Mouse (Mus musculus) fat pad, adult 2 months (tissue): ENCODE measurements around the gene Sf3a2.
A peak's percentile ranks its signal among the peaks of the same experiment; 100 is the strongest.

Source experiments
- DNase-seq: peaks from one replicate; pipeline ENCODE4 v3.0.0-alpha.2; 2011; ENCODE audit warnings: low read depth, low spot score; ENCODE audit errors: extremely low read depth

The Sf3a2 gene

DNA sequence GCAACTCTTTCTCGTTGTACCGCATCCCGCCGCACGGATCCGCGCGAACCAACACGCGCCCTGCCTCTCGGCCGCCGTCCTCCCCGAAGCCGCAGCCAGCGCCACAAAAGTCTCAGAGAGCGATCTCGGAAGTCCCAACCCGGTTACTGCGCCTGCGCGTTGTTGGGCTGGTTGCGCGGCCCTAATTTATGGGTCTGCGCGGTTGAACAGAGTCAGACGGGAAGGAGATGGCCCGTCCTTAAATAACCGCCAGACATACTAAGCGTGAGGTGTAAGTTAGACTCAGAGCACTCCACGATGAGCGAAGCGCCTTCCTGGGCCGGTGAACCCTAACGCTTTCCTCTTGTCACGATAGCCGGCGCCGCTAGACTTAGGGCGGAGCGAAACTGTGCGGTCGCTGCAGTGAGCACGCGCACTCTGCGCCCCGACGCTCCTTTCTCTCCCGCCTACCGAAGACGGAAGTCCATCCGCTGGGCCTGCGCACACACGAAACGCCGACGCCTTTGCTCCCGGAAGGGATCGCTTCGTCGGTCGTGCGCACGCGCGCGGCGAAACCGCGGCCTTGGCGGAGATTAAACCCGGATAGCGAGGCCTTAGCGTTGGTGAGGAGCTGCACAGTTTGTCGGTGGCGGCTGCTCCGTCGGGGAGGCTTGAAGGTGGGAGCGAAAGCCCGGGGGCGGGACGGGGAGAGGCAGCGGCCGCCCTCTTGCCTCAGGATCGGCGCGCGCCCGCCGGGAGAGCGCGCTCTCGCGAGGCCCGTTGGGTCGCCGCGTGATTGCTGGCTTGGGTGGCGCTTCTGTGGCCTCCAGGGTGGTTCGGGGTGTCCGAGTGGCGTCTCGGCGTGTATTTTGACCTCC, at the start of gene Sf3a2, which contains the start of gene Plekhj1:
Gene Sf3a2 (plus strand): TSS at position 49 of the 857 bp plus-strand sequence.
Gene Plekhj1 (minus strand): TSS at position 477 of the 857 bp plus-strand sequence.
- peak; percentile 65 for DNase-seq

DNA sequence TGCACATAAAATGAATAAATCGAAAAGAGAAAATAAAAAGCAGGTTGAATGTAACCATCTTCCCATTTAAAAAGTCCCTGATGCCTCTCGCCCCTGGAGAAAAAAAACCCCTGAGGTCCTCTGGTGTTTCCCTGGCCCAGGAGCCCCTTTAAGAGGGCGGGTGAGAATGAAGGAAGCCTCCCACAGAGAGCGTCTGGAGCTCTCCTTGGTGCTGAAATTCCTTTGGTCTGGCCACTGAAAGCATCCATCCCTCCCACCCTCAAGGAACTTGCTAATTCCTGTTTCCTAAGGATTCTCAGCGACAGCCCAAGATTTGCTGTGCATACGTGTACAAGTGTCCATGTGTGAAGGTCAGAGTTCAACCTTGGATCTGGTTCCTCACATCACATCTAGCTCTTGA, 49.4 kb upstream of the Sf3a2 start:
- no peak for DNase-seq

DNA sequence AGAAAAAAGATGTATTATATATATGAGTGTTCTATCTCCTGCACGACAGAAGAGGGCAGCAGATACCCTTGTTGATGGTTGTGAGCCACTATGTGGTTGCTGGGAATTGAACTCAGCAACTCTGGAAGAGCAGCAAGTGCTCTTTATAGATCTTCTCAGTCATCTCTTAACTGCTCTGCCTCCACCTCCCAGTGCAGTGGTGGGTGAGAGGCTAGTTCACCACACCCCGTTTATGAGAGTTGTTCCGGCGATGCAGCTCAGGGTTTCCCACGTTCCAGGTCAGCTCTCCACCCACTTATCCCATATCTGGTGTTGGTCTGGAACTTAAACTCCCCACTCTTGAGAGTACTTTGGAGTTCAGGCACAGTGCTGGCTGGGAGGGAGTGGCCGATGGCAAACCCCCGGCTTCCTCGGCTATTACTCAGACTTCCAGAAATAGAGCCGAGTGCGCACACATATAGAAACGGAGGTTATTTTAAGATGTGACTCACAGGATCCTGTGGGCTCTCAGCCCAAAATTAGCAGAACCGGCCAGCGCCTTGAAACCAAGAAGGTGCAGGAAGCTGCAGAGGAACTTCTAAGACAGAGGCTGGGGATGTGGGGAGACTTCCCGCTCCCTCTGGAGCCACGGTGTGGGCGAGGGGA, 46.7 kb upstream of the Sf3a2 start:
- no peak for DNase-seq

DNA sequence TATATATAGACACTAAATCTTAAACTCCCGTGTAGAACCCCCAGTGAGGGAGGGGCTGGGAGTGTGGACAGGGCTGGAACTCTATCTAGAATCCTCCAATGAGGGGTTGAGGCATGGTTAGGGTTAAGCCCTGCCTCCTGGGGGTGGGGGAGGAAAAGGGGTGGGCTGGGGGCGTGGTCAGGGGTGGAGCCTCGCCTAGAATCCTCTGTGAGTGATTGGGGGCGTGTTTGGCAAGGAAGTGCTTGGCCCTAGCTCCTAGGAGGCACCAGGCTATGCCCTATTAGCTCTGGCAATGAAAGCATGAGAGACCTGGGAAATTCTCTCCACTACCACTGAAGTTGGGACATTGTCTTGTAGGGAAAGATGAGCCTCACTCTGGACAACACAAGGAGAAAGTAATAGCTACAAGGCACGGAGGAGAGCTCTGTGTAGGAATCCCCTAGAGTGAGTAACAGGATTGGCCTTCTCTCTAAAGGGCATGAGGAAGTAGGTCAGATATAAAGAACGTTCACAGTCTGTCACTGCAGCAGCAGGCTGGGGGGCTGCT, 45.8 kb upstream of the Sf3a2 start:
- no peak for DNase-seq

DNA sequence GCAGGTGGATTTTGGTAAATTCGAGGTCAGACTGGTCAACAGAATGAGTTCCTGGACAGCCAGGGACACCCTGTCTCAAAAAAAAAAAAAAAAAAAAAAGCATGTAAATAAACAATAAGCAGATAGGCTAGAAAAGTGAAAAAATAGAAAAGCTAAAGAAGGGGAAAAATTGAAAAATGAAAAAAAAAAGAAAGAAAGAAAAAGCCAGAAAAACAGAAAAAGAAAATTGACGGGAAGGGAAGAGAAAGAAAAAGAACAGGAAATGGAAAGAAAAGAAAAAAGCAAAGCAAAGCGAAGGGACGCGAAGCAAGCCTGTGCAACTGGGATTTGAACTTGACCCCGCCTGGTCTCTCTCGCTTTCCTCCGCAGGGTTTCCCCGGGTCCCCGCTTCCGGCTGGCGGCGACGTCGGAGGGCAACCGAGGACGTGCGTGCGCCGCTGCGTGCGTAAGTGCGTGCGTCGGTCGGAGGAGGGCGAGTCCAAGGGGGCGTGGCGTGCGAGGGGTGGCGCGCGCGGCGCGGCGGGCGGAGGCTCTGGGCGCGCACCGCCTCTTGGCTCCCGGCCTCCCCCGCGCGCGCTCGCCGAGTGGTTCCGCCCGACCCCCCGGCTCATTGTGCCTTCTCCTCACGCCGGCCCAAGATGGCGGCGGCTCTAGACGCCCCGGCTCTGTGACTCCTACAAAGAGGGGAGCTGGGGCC, 43.3 kb upstream of the Sf3a2 start, which contains the start of gene Dot1l:
Gene Dot1l (plus strand): TSS at position 613 of the 697 bp plus-strand sequence.
- no peak for DNase-seq

DNA sequence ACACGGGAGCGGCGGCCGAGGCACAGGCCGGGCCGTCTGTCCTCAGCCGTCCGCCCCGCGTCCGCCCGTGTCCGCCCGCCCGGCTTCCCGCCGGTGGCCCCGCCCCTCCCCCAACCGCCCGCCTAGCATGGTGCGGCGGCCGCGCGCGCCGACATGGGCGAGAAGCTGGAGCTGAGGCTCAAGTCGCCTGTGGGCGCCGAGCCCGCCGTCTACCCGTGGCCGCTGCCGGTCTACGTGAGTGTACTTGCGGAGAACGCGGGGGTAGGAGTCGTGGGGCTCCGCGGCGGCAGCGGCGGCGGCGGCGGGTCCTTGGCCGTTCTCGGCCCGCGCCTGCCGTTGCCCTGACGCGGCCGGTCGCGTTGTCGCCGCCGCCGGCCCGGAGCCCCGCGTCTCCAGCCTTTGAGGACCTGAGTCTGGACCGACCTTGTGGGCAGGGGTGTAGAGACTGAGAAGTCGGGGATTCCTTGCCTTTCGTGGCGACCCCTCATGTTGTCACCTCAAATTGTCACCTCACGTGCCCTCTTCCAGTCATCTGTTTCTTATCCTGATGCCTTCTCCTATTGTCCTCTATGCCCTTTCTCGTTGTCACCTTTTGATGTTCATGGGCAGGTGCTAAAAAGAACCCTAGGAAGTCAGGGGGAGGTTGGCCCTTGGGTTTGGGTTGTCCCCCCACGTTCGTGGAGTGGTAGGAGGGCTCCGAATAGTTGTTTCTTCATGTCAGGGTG, 42.5 kb upstream of the Sf3a2 start:
- no peak for DNase-seq

DNA sequence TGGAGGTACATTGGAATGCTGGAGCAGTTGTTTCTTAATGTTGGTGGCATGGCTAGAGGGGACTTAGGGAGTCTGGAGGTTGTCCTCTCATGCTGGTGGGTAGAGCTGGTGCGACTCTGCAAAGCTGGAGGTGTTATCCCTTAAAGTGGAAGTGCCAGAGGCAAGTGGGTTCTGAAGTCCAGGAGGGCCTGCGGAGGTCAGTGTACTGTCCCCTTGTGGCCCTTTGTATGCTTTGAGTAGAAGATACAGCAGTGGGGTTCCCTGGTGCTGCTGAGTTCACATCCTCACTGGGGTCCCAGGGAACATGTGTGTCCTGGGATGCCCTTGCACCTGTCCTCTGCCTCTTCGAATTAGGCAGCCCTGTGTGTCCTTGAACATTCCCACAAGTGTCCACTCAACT, 41.9 kb upstream of the Sf3a2 start:
- DNase-seq, result no peak

DNA sequence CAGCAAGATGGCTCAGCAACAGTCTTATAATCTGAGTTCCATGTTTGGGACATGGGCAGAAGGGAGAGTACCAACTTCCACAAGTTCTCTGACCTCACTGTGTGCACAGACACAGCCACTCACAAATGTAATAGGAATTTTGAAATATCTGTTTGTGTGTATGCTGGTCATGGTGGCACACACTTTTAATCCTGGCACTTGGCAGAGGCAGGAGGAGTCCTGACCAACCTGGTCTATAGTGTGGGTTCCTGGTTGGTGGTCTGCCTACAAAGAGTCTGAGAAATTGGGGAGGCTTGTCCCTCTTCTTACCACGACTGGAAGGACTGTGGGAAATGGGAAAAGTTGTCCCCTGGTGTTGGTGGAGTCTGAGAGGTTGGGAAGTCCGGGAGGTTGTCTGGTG, 41.5 kb upstream of the Sf3a2 start:
- no peak for DNase-seq

DNA sequence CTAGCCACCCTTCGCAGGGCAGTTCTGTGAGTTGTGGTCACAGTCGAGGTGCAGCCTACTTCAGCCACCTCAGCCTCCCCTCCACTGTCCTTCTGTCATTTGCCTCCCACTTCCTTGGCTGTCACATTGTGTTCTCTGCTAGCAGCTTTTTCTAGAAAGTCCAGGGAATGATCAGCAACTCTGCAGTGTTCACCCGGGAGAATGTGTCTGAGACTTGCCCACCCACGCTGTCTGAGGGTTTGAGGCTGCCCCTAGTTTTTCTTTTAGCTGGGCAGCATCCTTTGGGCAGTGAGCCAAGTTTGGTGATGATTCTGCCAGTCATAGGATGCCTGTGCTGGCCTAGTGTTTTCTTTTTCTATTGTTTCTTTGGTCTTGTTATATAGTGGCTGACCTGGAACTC, 41.0 kb upstream of the Sf3a2 start:
- no peak for DNase-seq

DNA sequence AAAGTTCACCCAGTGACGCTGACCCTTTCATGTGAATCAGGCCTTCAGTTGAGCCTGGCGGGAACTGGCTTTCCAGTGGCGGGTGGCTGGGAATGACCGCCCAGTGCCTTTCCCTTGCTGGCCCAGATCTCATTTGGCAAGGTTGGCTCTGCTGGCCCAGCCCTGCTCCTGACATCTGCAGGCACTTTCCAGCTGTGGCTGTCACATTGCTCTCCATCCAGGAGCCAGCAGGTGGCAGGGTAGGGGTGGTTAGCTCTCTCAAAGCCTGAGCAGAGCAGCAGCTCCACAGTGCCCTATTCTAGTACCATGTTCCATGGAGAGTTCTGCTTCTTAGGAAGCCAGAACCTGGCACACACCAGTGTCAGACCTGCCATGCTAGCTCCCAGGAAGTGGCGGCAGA, 40.3 kb upstream of the Sf3a2 start:
- no peak for DNase-seq

DNA sequence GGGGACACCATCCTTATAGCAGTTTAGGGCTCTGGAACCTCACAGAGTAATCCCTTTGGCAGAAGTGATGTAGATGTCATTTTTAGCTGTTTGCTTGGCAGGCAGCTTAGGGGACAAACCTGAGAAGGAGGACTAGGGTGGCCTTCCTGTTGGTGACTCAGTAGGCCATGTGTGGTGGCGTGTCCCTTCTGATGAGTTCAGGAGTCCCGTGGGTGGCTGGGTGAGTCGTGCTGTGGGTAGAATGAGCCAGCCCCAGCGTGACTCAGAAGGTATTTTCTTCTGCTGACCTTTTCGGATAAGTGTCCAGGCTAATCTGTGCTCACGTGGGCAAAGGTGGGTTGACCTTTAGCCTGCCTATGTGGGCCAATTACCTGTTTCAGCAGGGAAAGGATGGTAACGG, 39.3 kb upstream of the Sf3a2 start:
- DNase-seq, result no peak

DNA sequence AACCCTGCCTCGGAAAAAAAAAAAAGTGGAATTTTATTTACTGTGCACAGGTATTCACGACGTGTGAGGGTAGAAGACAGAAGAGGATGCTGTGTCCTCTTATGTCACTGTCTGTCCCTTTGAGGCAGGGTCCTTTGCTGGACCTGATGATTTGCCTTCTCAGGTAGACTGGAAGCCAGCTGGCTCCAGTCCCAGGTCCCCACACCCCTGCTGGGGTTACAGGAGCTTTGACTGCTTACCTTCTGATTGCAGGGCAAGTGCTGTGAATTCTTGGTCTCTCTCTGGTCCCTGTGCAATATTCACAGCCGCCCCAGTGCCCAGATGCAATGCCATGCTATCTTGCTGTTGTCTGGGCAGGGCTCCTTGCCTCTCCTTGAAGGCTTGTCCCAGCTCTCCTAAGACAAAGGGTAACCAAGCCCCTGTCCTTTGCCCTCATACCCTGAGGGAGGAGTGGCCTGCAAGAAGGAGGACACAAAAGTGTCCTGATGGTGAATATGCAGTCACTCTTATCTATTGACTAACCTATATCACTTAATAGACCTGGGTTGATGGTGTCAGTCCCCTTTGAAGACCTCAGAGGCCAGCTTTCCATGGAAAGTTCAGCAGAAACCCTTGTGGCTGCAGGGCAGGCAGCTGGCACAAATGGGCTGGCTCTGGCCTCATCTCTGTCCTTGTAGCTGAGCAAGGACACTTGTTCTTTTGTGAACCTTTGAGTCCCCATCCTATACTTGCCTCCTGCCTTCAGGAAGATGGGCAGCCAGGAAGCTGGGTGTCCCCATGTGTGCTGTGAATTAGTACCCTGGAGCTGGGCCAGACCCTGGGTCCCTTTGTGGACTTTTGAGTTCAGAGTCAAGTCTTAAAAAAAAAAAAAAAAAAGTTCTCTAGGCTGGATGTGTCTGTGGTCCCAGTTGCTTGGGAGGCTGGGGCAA, 37.1 kb upstream of the Sf3a2 start:
- no peak for DNase-seq

DNA sequence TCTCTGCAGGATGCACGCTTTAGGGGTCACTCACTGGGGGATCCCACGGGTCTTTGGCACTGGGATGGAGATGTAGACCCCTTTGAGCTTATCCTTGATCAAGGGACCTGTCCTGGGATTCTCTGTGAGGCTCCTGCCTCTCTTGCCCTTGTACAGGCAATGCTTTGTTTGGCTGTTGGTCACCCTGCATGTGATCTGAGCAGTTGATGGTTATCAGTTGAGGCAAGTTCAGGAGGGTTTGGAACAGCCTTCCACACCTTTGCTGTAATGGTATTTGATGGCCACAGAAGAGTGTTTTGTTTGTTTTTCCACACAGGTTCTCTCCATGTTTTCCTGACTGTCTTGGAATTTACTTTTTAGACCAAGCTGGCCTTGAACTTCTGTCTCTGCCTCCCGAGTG, 36.2 kb upstream of the Sf3a2 start:
- DNase-seq, result no peak

DNA sequence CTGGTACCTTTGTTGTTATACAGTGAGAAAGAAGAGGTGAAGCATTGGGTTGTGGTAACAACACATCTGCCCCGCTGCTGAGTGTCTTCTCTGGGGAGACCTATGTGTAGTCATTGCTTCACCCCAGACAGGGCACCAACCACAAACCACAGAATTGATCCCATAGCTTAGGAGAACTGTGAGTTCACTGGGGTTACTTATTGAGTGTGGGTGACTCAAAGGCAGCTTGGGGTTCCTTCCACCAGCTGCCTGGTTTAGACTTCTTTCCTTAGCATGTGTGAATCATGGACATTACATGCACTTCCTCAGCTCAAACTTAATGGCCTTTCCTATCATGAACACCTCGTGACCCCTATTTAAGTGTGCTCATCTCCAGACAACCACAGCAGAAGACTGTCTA, 34.5 kb upstream of the Sf3a2 start:
- DNase-seq, result no peak

DNA sequence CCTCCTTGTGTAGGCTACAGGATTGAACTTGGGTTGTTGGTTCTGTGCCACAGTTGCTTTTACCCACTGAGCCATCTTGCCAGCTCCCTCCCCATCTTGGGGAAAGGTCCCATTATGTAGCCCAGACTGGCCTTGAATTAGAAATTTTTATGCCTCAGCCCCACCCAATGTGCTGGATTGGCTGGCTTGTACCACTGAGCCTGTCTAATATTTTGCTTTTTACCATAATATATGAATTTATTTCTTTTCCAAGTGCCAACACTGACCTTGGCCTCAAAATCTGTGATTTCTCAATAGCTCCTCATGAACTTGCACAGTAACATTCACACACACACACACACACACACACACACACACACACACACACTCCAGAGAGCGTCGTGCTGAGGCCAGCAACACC, 32.3 kb upstream of the Sf3a2 start:
- no peak for DNase-seq

DNA sequence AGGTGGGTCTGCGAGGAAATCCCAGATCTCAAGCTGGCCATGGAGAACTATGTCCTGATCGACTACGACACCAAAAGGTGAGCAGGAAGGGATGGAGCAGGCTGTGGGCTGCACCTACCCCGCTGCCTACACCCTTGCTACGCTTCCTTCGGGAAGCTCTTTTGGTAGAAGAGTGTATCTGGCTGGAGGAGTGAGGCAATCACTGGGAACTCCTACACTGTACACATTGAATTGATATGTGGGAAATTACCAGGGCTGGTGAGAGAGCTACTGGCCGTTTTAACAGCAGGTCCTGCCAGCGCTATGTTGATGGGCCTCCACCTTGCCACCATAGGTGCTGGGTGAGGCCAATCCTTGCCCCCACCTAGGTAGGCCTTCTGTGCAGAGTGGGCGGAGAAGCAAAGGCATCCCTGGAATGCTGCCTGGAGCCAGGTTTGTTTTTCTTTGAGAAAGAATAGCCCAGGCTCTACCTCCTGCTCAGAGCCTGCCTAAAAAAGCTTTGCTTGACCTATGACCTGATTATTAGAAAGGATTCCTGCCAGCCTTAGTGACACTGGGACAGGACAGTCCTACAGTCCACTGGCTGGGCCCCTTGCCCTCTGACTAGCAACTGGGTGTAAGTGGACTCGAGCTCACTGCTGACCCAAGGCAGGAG, 31.7 kb upstream of the Sf3a2 start:
- no peak for DNase-seq

DNA sequence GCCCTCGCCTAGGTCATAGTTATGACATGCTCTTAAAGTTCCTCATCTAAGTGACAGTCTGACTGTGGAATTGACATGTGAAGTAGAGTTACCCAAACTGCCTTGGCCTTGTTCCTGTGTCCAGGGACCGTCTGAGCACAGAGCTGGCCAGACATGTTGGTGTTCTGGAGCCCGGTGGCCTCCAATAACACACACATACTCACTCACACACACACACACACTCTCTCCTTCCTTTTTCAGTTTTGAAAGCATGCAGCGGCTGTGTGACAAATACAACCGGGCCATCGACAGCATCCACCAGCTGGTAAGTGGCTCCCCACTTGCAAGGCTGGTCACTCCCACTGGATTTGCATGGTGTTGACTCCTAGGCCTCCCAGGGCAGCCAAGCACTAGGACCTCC, 29.6 kb upstream of the Sf3a2 start:
- DNase-seq, result no peak

DNA sequence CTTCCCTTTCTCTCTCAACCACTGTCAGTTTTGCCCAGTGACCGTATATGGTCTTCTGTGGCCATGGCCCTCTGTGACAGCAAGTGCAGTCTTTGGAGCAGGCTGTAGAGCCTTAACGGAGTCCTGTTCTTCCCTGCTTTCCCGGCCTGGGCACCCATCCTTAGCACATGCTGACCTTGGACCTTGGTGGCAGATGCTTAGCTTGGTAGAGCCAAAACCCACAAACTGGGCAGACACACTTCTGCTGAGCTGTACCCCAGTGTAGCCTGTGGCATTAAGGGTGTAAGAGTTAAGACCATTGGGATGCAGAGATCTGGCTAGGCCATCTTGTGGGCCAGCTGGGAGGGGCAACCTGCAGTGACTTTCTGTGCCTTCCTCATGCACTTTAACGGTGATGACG, 24.2 kb upstream of the Sf3a2 start:
- DNase-seq, result no peak

DNA sequence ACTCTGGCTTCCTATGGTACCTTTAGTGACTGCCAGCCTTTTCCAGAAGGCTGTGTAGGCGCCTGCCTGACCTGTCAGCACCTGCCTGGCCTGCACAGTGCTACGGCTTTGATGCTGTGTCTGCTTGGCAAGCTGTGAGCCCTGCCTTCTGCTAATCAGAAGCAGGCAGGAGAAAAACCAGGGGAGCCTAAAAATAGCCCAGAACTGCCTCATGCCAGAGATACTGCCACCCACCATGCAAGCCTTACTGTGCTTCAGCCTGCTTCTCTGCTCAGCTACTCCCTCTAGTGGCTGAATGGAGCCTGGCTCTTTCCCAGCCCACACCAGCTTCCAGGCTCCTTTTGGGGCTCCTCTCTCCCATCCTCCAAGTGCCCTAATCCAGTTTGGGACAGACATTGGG, 23.4 kb upstream of the Sf3a2 start:
- no peak for DNase-seq
